Mouse (Mus musculus) midbrain, embryonic 13.5 days (tissue): Measurements from ENCODE around the gene Prm2. TPM values are rescaled to one million over a fixed set of nuclear protein-coding genes. Genes with fewer than 3 reads are reported as not detected.
"Not testable (repeated sequence)": the region's sequence is repeated elsewhere in the genome, so short reads cannot be mapped to it uniquely, and the experiment has no call there.

Experiments used
- ATAC-seq: fragments of 200-750 bp; cut with Nextera tagmentation; 2 replicates; pipeline ENCODE4 v1.8.0; 2017; ENCODE audit warnings: mild to moderate bottlenecking, moderate TSS enrichment, moderate library complexity
- H3K27ac ChIP-seq: fragments of 300-500 bp; sonication (generic); 2 replicates; pipeline ENCODE4 v1.5.1; 2015; ENCODE audit warnings: inconsistent platforms, mild to moderate bottlenecking, moderate library complexity
- H3K27me3 ChIP-seq: fragments of 300-500 bp; sonication (generic); 2 replicates; pipeline ENCODE4 v1.6.1; 2015; ENCODE audit warnings: mild to moderate bottlenecking, inconsistent platforms
- H3K36me3 ChIP-seq: fragments of 300-500 bp; sonication (generic); 2 replicates; pipeline ENCODE4 v1.6.1; 2015; ENCODE audit warnings: mild to moderate bottlenecking, inconsistent platforms
- H3K4me1 ChIP-seq: fragments of 300-500 bp; sonication (generic); replicated peaks from 2 replicates; pipeline ENCODE4 v1.6.1; 2015; ENCODE audit warnings: inconsistent platforms
- H3K4me2 ChIP-seq: fragments of 300-500 bp; sonication (generic); replicated peaks from 2 replicates; pipeline ENCODE4 v1.6.1; 2015; ENCODE audit warnings: moderate library complexity, mild to moderate bottlenecking, inconsistent platforms
- H3K4me3 ChIP-seq: fragments of 300-500 bp; sonication (generic); replicated peaks from 2 replicates; pipeline ENCODE4 v1.5.1; 2015; ENCODE audit warnings: mild to moderate bottlenecking, inconsistent platforms
- H3K9ac ChIP-seq: fragments of 300-500 bp; sonication (generic); replicated peaks from 2 replicates; pipeline ENCODE4 v1.6.1; 2015; ENCODE audit warnings: mild to moderate bottlenecking, inconsistent platforms
- H3K9me3 ChIP-seq: fragments of 300-500 bp; sonication (generic); 2 replicates; pipeline ENCODE4 v1.6.1; 2016; ENCODE audit warnings: mild to moderate bottlenecking, inconsistent platforms
- WGBS: fragments of 180-500 bp; shearing (Covaris S2); methylation state at CpG from one replicate; pipeline ENCODE4 v1.1.7; 2015; 5-methylcytosine and 5-hydroxymethylcytosine counted together
- polyA plus RNA-seq: library from polyadenylated mRNA; unstranded; fragments of >200 nt; fragmentation: Nextera tagmentation; extraction: Ambion mirVana; gene quantifications from 2 replicates; pipeline ENCODE4 v1.2.1, GENCODE M21; 2015

The Prm2 gene
- polyA plus RNA-seq, 1 experiment from 2014 or later = not detected

GRCm38 (mm10) chr16:10805789-10806527 is 10.0 kb upstream of the Prm2 start, which contains the start of gene Prm1:
Gene Prm1, minus strand, starts transcription at chr16:10805839.
- Histone ChIP-seq H3K36me3 (no peaks in the 10 kb centered on the region), H3K9me3 (no peaks in the 10 kb centered on the region), H3K4me2 (no peak within 1 kb of the TSS), H3K4me3 (no peak within 1 kb of the TSS), H3K27me3 (no peaks in the 10 kb centered on the region), H3K27ac (no peak within 1 kb of the TSS), H3K9ac (no peak within 1 kb of the TSS), H3K4me1 (no peaks in the 10 kb centered on the region)
- no peak for ATAC-seq
- 85% methylated on average over 10 of the region's 10 CpGs for whole genome bisulfite sequencing

DNA sequence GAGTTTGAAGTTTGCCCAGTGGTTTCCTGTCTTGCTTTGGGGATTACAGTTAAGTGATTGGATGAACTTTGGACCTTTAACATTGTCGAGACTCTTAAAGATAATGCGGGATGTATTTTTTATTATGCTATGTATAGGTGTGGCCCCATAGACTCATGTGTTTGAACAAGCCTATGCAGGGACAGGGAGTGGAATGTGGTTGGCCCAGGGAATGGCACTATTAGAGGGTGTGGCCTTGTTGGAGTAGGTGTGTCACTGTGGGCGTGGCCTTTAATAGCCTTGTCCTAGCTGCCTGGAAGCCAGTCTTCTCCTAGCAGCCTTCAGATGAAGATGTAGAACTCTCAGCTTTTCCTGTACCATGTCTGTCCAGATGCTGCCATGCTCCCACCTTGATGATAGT is 6.5 kb upstream of the Prm2 start:
- WGBS = 91% methylated on average over 3 of the region's 3 CpGs
- H3K27ac ChIP-seq, ATAC-seq, H3K4me1 ChIP-seq, H3K9ac ChIP-seq, H3K36me3 ChIP-seq, H3K27me3 ChIP-seq, H3K9me3 ChIP-seq, H3K4me2 ChIP-seq, H3K4me3 ChIP-seq: not testable (repeated sequence)

DNA sequence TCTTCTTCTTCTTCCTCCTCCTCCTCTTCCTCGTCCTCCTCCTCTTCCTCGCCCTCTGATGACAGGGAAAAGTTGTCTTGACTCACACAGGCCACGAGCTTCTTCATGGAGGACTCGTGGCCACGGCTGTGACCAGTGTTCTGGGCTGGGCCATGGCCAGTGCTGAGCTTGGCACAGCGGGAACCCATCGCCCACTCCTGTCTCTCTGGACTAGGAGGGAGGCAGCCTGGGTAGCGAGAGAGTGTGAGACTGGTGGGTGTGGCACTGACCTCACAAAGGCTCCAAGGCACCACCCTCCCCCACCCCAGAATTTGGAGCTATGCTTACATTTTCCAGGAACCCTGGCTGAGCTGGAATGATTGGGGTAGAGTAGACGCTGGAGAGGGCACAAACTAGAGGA is 5.2 kb downstream of the Prm2 start, which contains the start of gene Prm3:
Prm3 (minus strand) TSS at position 213 of the 400 bp plus-strand sequence.
- Histone ChIP-seq H3K4me2 (no peak within 1 kb of the TSS), H3K27ac (no peak within 1 kb of the TSS), H3K9ac (no peak within 1 kb of the TSS), H3K36me3 (no peaks in the 10 kb centered on the region), H3K27me3 (0 out of 2 replicates have a peak, but pooled peaks cover under 1% of the 10 kb centered on the region), H3K4me1 (peaks cover 5% of the 10 kb centered on the region), H3K4me3 (no peak within 1 kb of the TSS), H3K9me3 (no peaks in the 10 kb centered on the region; the same call in 1 of the 2 replicates)
- WGBS = 77% methylated on average over 9 of the region's 9 CpGs
- no peak for ATAC-seq

- Histone ChIP-seq H3K9me3 (no peaks in the 10 kb centered on the region; the same call in 1 of the 2 replicates), H3K4me1 (peaks cover 15% of the 10 kb centered on the region), H3K9ac (no peak overlapping the region), H3K27me3 (peaks cover 11% of the 10 kb centered on the region), H3K27ac (no peak overlapping the region), H3K4me3 (no peak overlapping the region), H3K4me2 (no peak overlapping the region), H3K36me3 (no peaks in the 10 kb centered on the region)
- no peak for ATAC-seq
- WGBS = 57% methylated on average over 4 of the region's 4 CpGs
Observed at GRCm38 (mm10) chr16:10788866-10789265, 7.1 kb downstream of the Prm2 start.

- no peak for ATAC-seq
- WGBS = 65% methylated on average over 16 of the region's 16 CpGs
- no peaks in the 10 kb centered on the region for H3K36me3 ChIP-seq
- peaks cover 17% of the 10 kb centered on the region for H3K27me3 ChIP-seq
- H3K9me3 ChIP-seq = no peaks in the 10 kb centered on the region; the same call in 1 of the 2 replicates
- no peak within 1 kb of the TSS for H3K9ac ChIP-seq
- no peak within 1 kb of the TSS for H3K4me2 ChIP-seq
- no peak within 1 kb of the TSS for H3K27ac ChIP-seq
- no peak within 1 kb of the TSS for H3K4me3 ChIP-seq
- peaks cover 16% of the 10 kb centered on the region for H3K4me1 ChIP-seq
Observed at GRCm38 (mm10) chr16:10788271-10788670, 7.7 kb downstream of the Prm2 start, which contains the start of gene Tnp2. Gene Tnp2, minus strand, starts transcription at chr16:10788660.

DNA sequence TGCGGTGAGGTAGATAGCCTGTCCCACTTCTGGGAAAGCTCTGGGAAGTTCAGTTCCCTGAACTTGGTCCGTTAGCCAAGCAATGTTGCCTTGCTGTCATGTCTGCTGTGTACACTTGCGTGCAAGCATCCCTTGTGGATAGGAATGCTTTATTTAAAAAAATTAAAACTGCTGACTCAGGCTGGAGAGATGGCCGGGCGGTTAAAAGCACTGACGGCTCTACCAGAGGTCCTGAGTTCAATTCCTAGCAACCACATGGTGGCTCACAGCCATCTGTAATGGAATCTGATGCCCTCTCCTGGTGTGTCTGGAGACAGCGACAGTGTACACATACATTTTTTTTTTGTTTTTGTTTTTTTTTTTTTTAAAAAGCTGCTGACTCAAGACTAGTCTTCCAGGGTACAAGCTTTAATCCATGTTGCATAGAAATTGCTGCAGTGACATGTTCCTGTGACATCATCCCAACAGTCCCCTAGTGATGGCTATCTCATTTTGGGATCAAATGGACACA is 8.3 kb downstream of the Prm2 start:
- Histone ChIP-seq H3K27ac (no peak overlapping the region), H3K36me3 (no peaks in the 10 kb centered on the region), H3K4me3 (no peak overlapping the region), H3K4me1 (peaks cover 20% of the 10 kb centered on the region), H3K9ac (no peak overlapping the region), H3K9me3 (no peaks in the 10 kb centered on the region; the same call in 1 of the 2 replicates), H3K4me2 (no peak overlapping the region), H3K27me3 (peaks cover 23% of the 10 kb centered on the region)
- ATAC-seq = no peak
- 85% methylated on average over 7 of the region's 7 CpGs for WGBS

DNA sequence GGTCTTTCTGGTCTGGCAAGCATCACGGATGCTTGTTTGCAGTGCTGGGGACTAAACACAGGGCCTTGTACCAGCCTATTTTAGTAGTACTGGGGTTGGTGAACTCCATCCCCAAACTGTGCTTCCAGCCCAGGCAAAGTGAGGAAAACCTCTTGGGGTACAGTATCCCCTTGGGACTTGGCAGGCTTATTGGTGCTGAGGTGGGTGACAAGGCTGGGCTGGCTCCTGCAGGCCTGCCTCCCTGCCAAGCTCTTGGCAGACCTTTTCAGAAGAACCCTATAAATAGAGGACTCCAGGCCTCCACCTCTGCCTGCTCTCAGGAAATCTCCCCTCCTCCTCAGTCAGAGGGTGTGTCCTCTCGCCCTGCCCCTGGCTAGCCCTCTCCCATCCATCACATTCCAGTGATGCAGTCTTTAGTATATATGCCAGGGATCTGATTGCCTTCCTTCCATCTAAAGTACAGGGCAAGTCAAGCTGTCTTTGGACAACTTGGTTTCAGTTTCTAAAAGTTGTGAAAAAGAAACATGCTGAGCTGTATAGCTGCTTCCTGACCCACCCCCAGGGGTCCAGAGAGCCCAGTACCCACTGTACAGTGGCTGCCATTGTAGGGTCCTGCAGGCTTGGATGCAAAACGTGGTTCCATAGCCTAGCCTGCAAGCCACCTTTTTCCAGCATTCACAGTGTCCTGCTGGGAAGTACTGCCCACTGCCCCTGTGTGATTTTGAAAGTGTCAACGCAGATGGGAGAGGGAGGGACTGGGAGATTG is 9.0 kb downstream of the Prm2 start:
- H3K4me2 ChIP-seq = 0 out of 2 replicates have a peak overlapping the region, but pooled peaks have one; percentile 98
- no peak for ATAC-seq
- no peak overlapping the region for H3K27ac ChIP-seq
- no peak overlapping the region for H3K4me3 ChIP-seq
- H3K27me3 ChIP-seq = peaks cover 26% of the 10 kb centered on the region
- H3K9ac ChIP-seq = no peak overlapping the region
- peaks cover 26% of the 10 kb centered on the region for H3K4me1 ChIP-seq
- 72% methylated on average over 4 of the region's 4 CpGs for WGBS
- no peaks in the 10 kb centered on the region for H3K36me3 ChIP-seq
- H3K9me3 ChIP-seq = no peaks in the 10 kb centered on the region; the same call in 1 of the 2 replicates

DNA sequence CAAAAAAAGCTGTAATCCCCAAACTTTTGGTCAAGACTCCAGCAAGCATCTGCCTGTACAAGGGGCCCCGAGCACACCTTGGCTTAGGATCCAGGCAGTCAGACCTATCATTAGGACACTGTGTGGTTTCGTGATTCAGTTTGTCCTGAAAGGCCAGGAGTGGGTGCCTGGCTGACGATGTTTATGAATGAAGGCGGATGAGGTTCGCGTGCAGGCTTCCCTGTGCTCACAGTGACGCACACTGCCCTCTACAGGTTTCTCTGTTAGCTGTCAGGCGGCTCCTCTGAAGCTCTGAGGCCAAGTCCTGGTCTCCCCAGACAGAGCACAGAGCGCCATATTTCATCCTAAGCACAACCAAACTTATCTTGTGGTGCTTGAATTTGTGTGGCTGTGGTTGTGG is 9.6 kb downstream of the Prm2 start:
- 2% methylated on average over 9 of the region's 9 CpGs for WGBS
- peak overlapping the region; percentile 98 for H3K4me2 ChIP-seq
- no peaks in the 10 kb centered on the region for H3K9me3 ChIP-seq
- peak overlapping the region; percentile 56 for H3K4me3 ChIP-seq
- H3K36me3 ChIP-seq = no peaks in the 10 kb centered on the region
- H3K27me3 ChIP-seq = peaks cover 26% of the 10 kb centered on the region
- ATAC-seq = peak; percentile 51
- peak overlapping the region; percentile 71 for H3K9ac ChIP-seq
- H3K4me1 ChIP-seq = peaks cover 29% of the 10 kb centered on the region
- H3K27ac ChIP-seq = peak overlapping the region; percentile 81

DNA sequence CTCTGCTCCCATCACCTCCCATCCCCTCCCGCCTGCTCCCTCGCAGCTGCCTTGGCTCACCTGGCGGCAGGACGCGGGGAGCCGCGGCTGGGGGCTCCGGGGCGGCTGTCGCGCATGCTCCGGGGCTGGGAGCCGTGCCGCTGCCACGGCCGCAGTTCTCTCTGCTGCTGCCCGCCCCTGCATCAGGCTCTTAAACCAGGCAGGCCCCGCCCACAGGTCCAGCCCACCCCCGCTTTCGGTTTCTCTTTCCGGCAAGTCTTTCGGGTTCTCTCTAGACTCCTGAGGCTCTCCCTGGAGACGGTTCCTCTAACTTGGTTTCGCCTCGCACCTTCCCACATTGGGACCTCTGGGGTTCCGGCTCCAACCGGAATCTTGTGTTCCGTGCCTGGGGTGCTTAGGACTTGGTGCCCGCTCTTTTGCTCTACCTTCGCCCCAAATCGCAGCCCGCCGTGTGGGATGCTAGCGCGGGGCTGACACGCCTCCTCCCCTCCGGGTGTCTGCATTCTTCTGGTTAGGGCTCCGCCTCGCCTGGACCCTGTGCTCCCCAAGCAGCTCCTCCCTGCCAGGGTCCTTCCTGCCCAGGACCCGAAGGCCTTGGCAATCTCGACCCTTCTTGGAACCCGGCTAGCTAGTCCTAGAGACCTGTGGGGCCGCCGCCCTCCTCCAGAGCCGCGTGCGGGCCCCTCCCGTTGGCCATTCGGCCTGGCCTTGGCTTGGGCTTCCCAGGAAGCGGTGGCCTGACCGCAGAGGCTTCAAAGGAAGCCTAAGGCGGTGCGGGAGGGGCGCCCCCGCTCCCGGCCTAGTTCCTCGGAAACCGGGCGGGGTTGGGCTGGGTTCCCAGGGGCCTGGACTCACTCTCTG is 10.3 kb downstream of the Prm2 start, which contains the start of gene Socs1:
Socs1 (minus strand) TSS at position 166 of the 861 bp plus-strand sequence.
- Histone ChIP-seq H3K4me2 (peak within 1 kb of the TSS; percentile 98), H3K36me3 (no peaks in the 10 kb centered on the region), H3K9me3 (no peaks in the 10 kb centered on the region), H3K27ac (peak within 1 kb of the TSS; percentile 81), H3K27me3 (peaks cover 26% of the 10 kb centered on the region), H3K4me3 (peak within 1 kb of the TSS; percentile 56), H3K9ac (peak within 1 kb of the TSS; percentile 71), H3K4me1 (peaks cover 29% of the 10 kb centered on the region)
- under 1% methylated on average over 59 of the region's 59 CpGs for WGBS
- ATAC-seq = peak; percentile 86

GRCm38 (mm10) chr16:10784793-10785370 is 11.1 kb downstream of the Prm2 start:
- peak; percentile 85 for ATAC-seq
- Histone ChIP-seq H3K4me2 (peak overlapping the region; percentile 98), H3K36me3 (no peaks in the 10 kb centered on the region), H3K4me3 (peak overlapping the region; percentile 56), H3K27me3 (peaks cover 26% of the 10 kb centered on the region), H3K27ac (peak overlapping the region; percentile 81), H3K9me3 (no peaks in the 10 kb centered on the region), H3K9ac (peak overlapping the region; percentile 71), H3K4me1 (peaks cover 29% of the 10 kb centered on the region)
- WGBS = under 1% methylated on average over 52 of the region's 55 CpGs
